Mouse (Mus musculus): ENCODE results near the gene Tas2r110. TPM values are rescaled to one million over a fixed set of nuclear protein-coding genes. Genes with fewer than 3 reads are reported as not detected.

Gene Tas2r110
- not detected in 2 replicates for polyA plus RNA-seq (2014; fragmentation: Nextera tagmentation; extraction: Ambion mirVana)

GRCm38 (mm10) chr6:132867708-132868107 lies at the start of gene Tas2r110:
TSS of gene Tas2r110 (plus strand) at chr6:132868008.
- no peak for ATAC-seq (replicated peaks; ENCODE audit: low FRiP score, low TSS enrichment, low read depth)
- no peaks in the 10 kb centered on the region for H3K4me1 ChIP-seq (replicated peaks; ENCODE audit: control insufficient read depth, insufficient read depth, low read length)
- no peak within 1 kb of the TSS for H3K4me3 ChIP-seq (ENCODE audit: low read depth, low read length)
- no peak within 1 kb of the TSS for H3K9ac ChIP-seq (ENCODE audit: low read length)
- no peak for DNase-seq (ENCODE audit: low spot score)
- no peaks in the 10 kb centered on the region for H3K27me3 ChIP-seq (replicated peaks; ENCODE audit: control insufficient read depth, insufficient read depth, low read length)
- no peaks in the 10 kb centered on the region for H3K9me3 ChIP-seq (ENCODE audit: control insufficient read depth, low read length)
- no peak within 1 kb of the TSS for H3K4me2 ChIP-seq (ENCODE audit: low read length)
- no peak within 1 kb of the TSS for H3K27ac ChIP-seq (ENCODE audit: low read depth)
- no peaks in the 10 kb centered on the region for H3K36me3 ChIP-seq (ENCODE audit: control insufficient read depth, insufficient read depth, low read length)

- Histone ChIP-seq H3K9me3 (ENCODE audit: control insufficient read depth, low read length) (no peaks in the 10 kb centered on the region), H3K4me2 (ENCODE audit: low read length) (no peak within 1 kb of the TSS), H3K27ac (ENCODE audit: low read depth) (no peak within 1 kb of the TSS), H3K36me3 (ENCODE audit: control insufficient read depth, insufficient read depth, low read length) (no peaks in the 10 kb centered on the region), H3K9ac (ENCODE audit: low read length) (no peak within 1 kb of the TSS), H3K4me1 (replicated peaks; ENCODE audit: control insufficient read depth, insufficient read depth, low read length) (no peaks in the 10 kb centered on the region), H3K27me3 (replicated peaks; ENCODE audit: control insufficient read depth, insufficient read depth, low read length) (no peaks in the 10 kb centered on the region), H3K4me3 (ENCODE audit: low read depth, low read length) (no peak within 1 kb of the TSS)
- ATAC-seq (replicated peaks; ENCODE audit: low FRiP score, low TSS enrichment, low read depth) (no peak), DNase-seq (ENCODE audit: low spot score) (no peak)
- 75% methylated on average over 1 of the region's 1 CpGs for WGBS
Measured at GRCm38 (mm10) chr6:132846842-132847241, 21.0 kb upstream of the Tas2r110 start, which contains the start of gene Tas2r123. TSS of gene Tas2r123 (plus strand) at chr6:132847142.

GRCm38 (mm10) chr6:132855138-132855537 lies 12.7 kb upstream of the Tas2r110 start, which contains the start of gene Tas2r116:
TSS of gene Tas2r116 (plus strand) at chr6:132855438.
- Histone ChIP-seq H3K27ac (ENCODE audit: low read depth) (no peak within 1 kb of the TSS), H3K4me1 (replicated peaks; ENCODE audit: control insufficient read depth, insufficient read depth, low read length) (no peaks in the 10 kb centered on the region), H3K4me3 (ENCODE audit: low read depth, low read length) (no peak within 1 kb of the TSS), H3K9ac (ENCODE audit: low read length) (no peak within 1 kb of the TSS), H3K36me3 (ENCODE audit: control insufficient read depth, insufficient read depth, low read length) (no peaks in the 10 kb centered on the region), H3K9me3 (ENCODE audit: control insufficient read depth, low read length) (no peaks in the 10 kb centered on the region), H3K4me2 (ENCODE audit: low read length) (no peak within 1 kb of the TSS), H3K27me3 (replicated peaks; ENCODE audit: control insufficient read depth, insufficient read depth, low read length) (no peaks in the 10 kb centered on the region)
- 73% methylated on average over 1 of the region's 1 CpGs for WGBS
- no peak for DNase-seq (ENCODE audit: low spot score)
- ATAC-seq (replicated peaks; ENCODE audit: low FRiP score, low TSS enrichment, low read depth) = no peak

- no peaks in the 10 kb centered on the region for H3K27me3 ChIP-seq (replicated peaks; ENCODE audit: control insufficient read depth, insufficient read depth, low read length)
Measured at GRCm38 (mm10) chr6:132892711-132893110, 24.9 kb downstream of the Tas2r110 start, which contains the start of gene Tas2r113. TSS of gene Tas2r113 (plus strand) at chr6:132893011.

GRCm38 (mm10) chr6:132909351-132909750 lies 41.5 kb downstream of the Tas2r110 start, which contains the start of gene Tas2r125:
TSS of gene Tas2r125 (plus strand) at chr6:132909651.
- 78% methylated on average over 3 of the region's 3 CpGs for WGBS
- Histone ChIP-seq H3K4me1 (replicated peaks; ENCODE audit: control insufficient read depth, insufficient read depth, low read length) (no peaks in the 10 kb centered on the region), H3K4me2 (ENCODE audit: low read length) (no peak within 1 kb of the TSS), H3K27me3 (replicated peaks; ENCODE audit: control insufficient read depth, insufficient read depth, low read length) (no peaks in the 10 kb centered on the region), H3K9me3 (ENCODE audit: control insufficient read depth, low read length) (no peaks in the 10 kb centered on the region), H3K27ac (ENCODE audit: low read depth) (no peak within 1 kb of the TSS), H3K9ac (ENCODE audit: low read length) (no peak within 1 kb of the TSS), H3K36me3 (ENCODE audit: control insufficient read depth, insufficient read depth, low read length) (no peaks in the 10 kb centered on the region), H3K4me3 (ENCODE audit: low read depth, low read length) (no peak within 1 kb of the TSS)
- ATAC-seq (replicated peaks; ENCODE audit: low FRiP score, low TSS enrichment, low read depth) (no peak), DNase-seq (ENCODE audit: low spot score) (no peak)

More at GRCm38 (mm10) chr6:132892711-132893110, 24.9 kb downstream of the Tas2r110 start, which contains the start of gene Tas2r113:
- no peaks in the 10 kb centered on the region for H3K4me1 ChIP-seq (replicated peaks; ENCODE audit: control insufficient read depth, insufficient read depth, low read length)
- no peak within 1 kb of the TSS for H3K4me2 ChIP-seq (ENCODE audit: low read length)
- DNase-seq (ENCODE audit: low spot score) = no peak
- ATAC-seq (replicated peaks; ENCODE audit: low FRiP score, low TSS enrichment, low read depth) = no peak
- no peak within 1 kb of the TSS for H3K4me3 ChIP-seq (ENCODE audit: low read depth, low read length)
- H3K9ac ChIP-seq (ENCODE audit: low read length) = no peak within 1 kb of the TSS
- 73% methylated on average over 1 of the region's 1 CpGs for WGBS
- H3K9me3 ChIP-seq (ENCODE audit: control insufficient read depth, low read length) = no peaks in the 10 kb centered on the region
- H3K36me3 ChIP-seq (ENCODE audit: control insufficient read depth, insufficient read depth, low read length) = no peaks in the 10 kb centered on the region
- no peak within 1 kb of the TSS for H3K27ac ChIP-seq (ENCODE audit: low read depth)

Other genes starting within 250 kb of the Tas2r110 start
- not detected in 2 replicates for gene A630073D07Rik, start 216.5 kb upstream of the Tas2r110 start, polyA plus RNA-seq (2014; fragmentation: Nextera tagmentation; extraction: Ambion mirVana)
- gene Tas2r120, start 211.1 kb upstream of the Tas2r110 start, polyA plus RNA-seq (2014; fragmentation: Nextera tagmentation; extraction: Ambion mirVana) = not detected in 2 replicates
- not detected in 2 replicates for gene Tas2r121, start 167.0 kb upstream of the Tas2r110 start, polyA plus RNA-seq (2014; fragmentation: Nextera tagmentation; extraction: Ambion mirVana)
- gene Tas2r122, start 156.1 kb upstream of the Tas2r110 start, polyA plus RNA-seq (2014; fragmentation: Nextera tagmentation; extraction: Ambion mirVana) = not detected in 2 replicates
- not detected in 2 replicates for gene Tas2r115, start 130.0 kb upstream of the Tas2r110 start, polyA plus RNA-seq (2014; fragmentation: Nextera tagmentation; extraction: Ambion mirVana)
- not detected in 2 replicates for gene Tas2r124, start 113.3 kb upstream of the Tas2r110 start, polyA plus RNA-seq (2014; fragmentation: Nextera tagmentation; extraction: Ambion mirVana)
- gene Tas2r102, start 105.9 kb upstream of the Tas2r110 start, polyA plus RNA-seq (2014; fragmentation: Nextera tagmentation; extraction: Ambion mirVana) = not detected in 2 replicates
- not detected in 2 replicates for gene Tas2r136, start 89.8 kb upstream of the Tas2r110 start, polyA plus RNA-seq (2014; fragmentation: Nextera tagmentation; extraction: Ambion mirVana)
- not detected in 2 replicates for gene Tas2r117, start 65.2 kb upstream of the Tas2r110 start, polyA plus RNA-seq (2014; fragmentation: Nextera tagmentation; extraction: Ambion mirVana)
- not detected in 2 replicates for gene Tas2r123, start 20.9 kb upstream of the Tas2r110 start, polyA plus RNA-seq (2014; fragmentation: Nextera tagmentation; extraction: Ambion mirVana)
- gene Tas2r116, start 12.6 kb upstream of the Tas2r110 start, polyA plus RNA-seq (2014; fragmentation: Nextera tagmentation; extraction: Ambion mirVana) = not detected in 2 replicates
- not detected in 2 replicates for gene Tas2r113, start 25.0 kb downstream of the Tas2r110 start, polyA plus RNA-seq (2014; fragmentation: Nextera tagmentation; extraction: Ambion mirVana)
- not detected in 2 replicates for gene Tas2r125, start 41.6 kb downstream of the Tas2r110 start, polyA plus RNA-seq (2014; fragmentation: Nextera tagmentation; extraction: Ambion mirVana)
- gene Tas2r129, start 83.1 kb downstream of the Tas2r110 start, polyA plus RNA-seq (2014; fragmentation: Nextera tagmentation; extraction: Ambion mirVana) = not detected in 2 replicates
- gene Tas2r131, start 89.9 kb downstream of the Tas2r110 start, polyA plus RNA-seq (2014; fragmentation: Nextera tagmentation; extraction: Ambion mirVana) = not detected in 2 replicates
- not detected in 2 replicates for gene Tas2r109, start 113.0 kb downstream of the Tas2r110 start, polyA plus RNA-seq (2014; fragmentation: Nextera tagmentation; extraction: Ambion mirVana)
- not detected in 2 replicates for gene Tas2r103, start 169.1 kb downstream of the Tas2r110 start, polyA plus RNA-seq (2014; fragmentation: Nextera tagmentation; extraction: Ambion mirVana)
- gene Tas2r140, start 187.8 kb downstream of the Tas2r110 start, polyA plus RNA-seq (2014; fragmentation: Nextera tagmentation; extraction: Ambion mirVana) = not detected in 2 replicates
- 61.8 and 65.0 TPM in 2 replicates for gene Smim10l1, start 236.9 kb downstream of the Tas2r110 start, polyA plus RNA-seq (2014; fragmentation: Nextera tagmentation; extraction: Ambion mirVana)